Mouse (Mus musculus) kidney, embryonic 15.5 days (tissue): Measurements from ENCODE around the gene Khdrbs2. TPM values are rescaled to one million over a fixed set of nuclear protein-coding genes. Genes with fewer than 3 reads are reported as not detected.

Experiments
- ATAC-seq: fragments of 200-750 bp; cut with Nextera tagmentation; replicated peaks from 2 replicates; pipeline ENCODE4 v1.8.0; 2017; ENCODE audit warnings: moderate TSS enrichment; ENCODE audit not compliant: low FRiP score
- H3K27ac ChIP-seq: fragments of 300-500 bp; sonication (generic); 2 replicates; pipeline ENCODE4 v1.5.1; 2015; ENCODE audit warnings: mild to moderate bottlenecking, inconsistent platforms
- H3K27me3 ChIP-seq: fragments of 300-500 bp; sonication (generic); 2 replicates; pipeline ENCODE4 v1.6.1; 2015; ENCODE audit warnings: inconsistent platforms
- H3K36me3 ChIP-seq: fragments of 300-500 bp; sonication (generic); 2 replicates; pipeline ENCODE4 v1.6.1; 2015; ENCODE audit warnings: inconsistent platforms
- H3K4me1 ChIP-seq: fragments of 300-500 bp; sonication (generic); 2 replicates; pipeline ENCODE4 v1.6.1; 2015; ENCODE audit warnings: inconsistent platforms
- H3K4me2 ChIP-seq: fragments of 300-500 bp; sonication (generic); 2 replicates; pipeline ENCODE4 v1.6.1; 2015; ENCODE audit warnings: moderate library complexity, mild to moderate bottlenecking, inconsistent platforms
- H3K4me3 ChIP-seq: fragments of 300-500 bp; sonication (generic); replicated peaks from 2 replicates; pipeline ENCODE4 v1.5.1; 2015; ENCODE audit warnings: mild to moderate bottlenecking, inconsistent platforms
- H3K9ac ChIP-seq: fragments of 300-500 bp; sonication (generic); 2 replicates; pipeline ENCODE4 v1.6.1; 2015; ENCODE audit warnings: mild to moderate bottlenecking, inconsistent platforms
- H3K9me3 ChIP-seq: fragments of 300-500 bp; sonication (generic); replicated peaks from 2 replicates; pipeline ENCODE4 v1.6.1; 2016; ENCODE audit warnings: inconsistent platforms
- WGBS: fragments of 180-500 bp; shearing (Covaris S2); methylation state at CpG from one replicate; pipeline ENCODE4 v1.1.7; 2015; ENCODE audit warnings: mixed read lengths; 5-methylcytosine and 5-hydroxymethylcytosine counted together
- polyA plus RNA-seq: library from polyadenylated mRNA; unstranded; fragments of >200 nt; fragmentation: Nextera tagmentation; extraction: Ambion mirVana; gene quantifications from 2 replicates; pipeline ENCODE4 v1.2.1, GENCODE M21; 2015

Gene Khdrbs2
- polyA plus RNA-seq, 1 experiment from 2014 or later, result 2.4 TPM

DNA sequence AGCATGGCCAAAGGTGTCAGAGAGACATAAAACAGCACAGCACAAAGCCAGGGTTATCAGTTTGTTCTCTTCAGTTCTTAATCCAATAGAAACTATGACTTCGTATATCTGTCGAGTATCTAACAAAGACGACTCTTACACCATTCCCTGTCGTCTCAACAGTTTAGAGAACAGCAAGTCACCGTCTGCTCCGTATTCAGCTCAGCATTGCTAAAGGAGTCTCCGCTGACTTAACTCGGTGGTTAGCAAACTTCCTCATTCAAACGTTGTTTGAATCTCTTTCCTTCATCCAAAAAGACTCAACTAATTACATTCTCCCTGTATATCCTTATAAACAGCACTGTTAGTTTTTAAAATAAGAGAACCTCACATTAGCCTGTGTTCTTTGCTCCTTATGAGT lies 521.3 kb downstream of the Khdrbs2 start:
- WGBS, result 82% methylated on average over 9 of the region's 9 CpGs
- Histone ChIP-seq H3K27ac (no peak overlapping the region), H3K4me3 (no peak overlapping the region), H3K27me3 (no peaks in the 10 kb centered on the region), H3K36me3 (no peaks in the 10 kb centered on the region), H3K4me1 (no peaks in the 10 kb centered on the region), H3K9me3 (no peaks in the 10 kb centered on the region), H3K4me2 (no peak overlapping the region), H3K9ac (no peak overlapping the region)
- ATAC-seq, result no peak

DNA sequence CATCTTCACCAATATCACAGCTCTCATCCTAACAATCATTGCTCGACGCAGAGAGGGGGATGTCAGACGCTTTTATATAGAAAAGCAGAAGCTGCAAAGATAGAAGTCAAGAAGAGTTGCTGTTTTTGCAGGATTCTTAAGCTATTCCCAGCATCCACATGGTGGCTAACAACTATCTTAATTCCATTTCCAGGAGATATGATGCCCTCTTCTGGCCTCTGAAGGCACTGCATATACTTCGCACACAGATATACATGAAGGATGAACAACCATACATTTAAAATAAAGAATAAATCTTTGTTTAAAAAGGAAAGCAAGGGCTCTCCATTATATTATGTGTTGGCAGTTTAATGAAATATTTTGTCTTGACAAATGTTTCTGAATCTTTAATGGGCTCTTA lies 527.6 kb downstream of the Khdrbs2 start:
- WGBS, result 95% methylated on average over 4 of the region's 4 CpGs
- Histone ChIP-seq H3K4me1 (no peaks in the 10 kb centered on the region), H3K9me3 (no peaks in the 10 kb centered on the region), H3K27ac (no peak overlapping the region), H3K4me3 (no peak overlapping the region), H3K27me3 (no peaks in the 10 kb centered on the region), H3K4me2 (no peak overlapping the region), H3K9ac (no peak overlapping the region), H3K36me3 (no peaks in the 10 kb centered on the region)
- no peak for ATAC-seq

DNA sequence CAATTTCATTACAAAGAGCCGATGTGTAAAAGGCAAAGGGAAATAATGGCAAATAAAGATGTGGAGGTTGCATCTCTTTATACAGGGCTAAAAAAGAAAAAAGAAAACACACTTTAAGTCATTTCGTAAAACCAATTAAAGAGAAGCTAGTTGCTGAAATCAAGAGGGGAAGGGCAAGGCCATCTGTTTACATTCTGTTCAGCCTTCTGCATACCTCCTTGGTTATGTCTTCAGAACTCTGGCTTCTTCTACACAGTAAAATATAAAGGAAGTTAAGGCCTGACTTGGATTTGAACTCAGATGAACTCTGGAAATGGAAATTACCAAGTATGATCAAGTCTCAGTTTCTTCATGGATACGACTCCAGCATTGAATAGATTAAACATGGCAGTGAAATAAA lies 528.8 kb downstream of the Khdrbs2 start:
- Histone ChIP-seq H3K4me2 (no peak overlapping the region), H3K9me3 (no peaks in the 10 kb centered on the region), H3K36me3 (no peaks in the 10 kb centered on the region), H3K4me3 (no peak overlapping the region), H3K9ac (no peak overlapping the region), H3K4me1 (no peaks in the 10 kb centered on the region), H3K27ac (no peak overlapping the region), H3K27me3 (no peaks in the 10 kb centered on the region)
- no peak for ATAC-seq
- WGBS, result 88% methylated on average over 3 of the region's 3 CpGs
